Mouse (Mus musculus): ENCODE data around the gene Psmb10. TPM values are rescaled to one million over a fixed set of nuclear protein-coding genes. Genes with fewer than 3 reads are reported as not detected.
"Not testable (repeated sequence)": the region's sequence is repeated elsewhere in the genome, so short reads cannot be mapped to it uniquely, and the experiment has no call there.

Gene Psmb10
- 22.9 and 31.7 TPM in 2 replicates for polyA plus RNA-seq (2016; fragmentation: Nextera tagmentation; extraction: Ambion mirVana)

- Histone ChIP-seq H3K9me3 (no peaks in the 10 kb centered on the region), H3K4me2 (replicated peaks) (peak within 1 kb of the TSS; percentile 66), H3K4me3 (peak within 1 kb of the TSS; percentile 65), H3K4me1 (peaks cover 12% of the 10 kb centered on the region; the same call in 1 of the 2 replicates), H3K9ac (peak within 1 kb of the TSS; percentile 63), H3K27me3 (no peaks in the 10 kb centered on the region), H3K27ac (peak within 1 kb of the TSS; percentile 76), H3K36me3 (peaks cover 18% of the 10 kb centered on the region)
- WGBS = 23% methylated on average over 4 of the region's 4 CpGs
- ATAC-seq (ENCODE audit: insufficient number of reproducible peaks, insufficient read depth, low FRiP score, low TSS enrichment) = no peak
Observed at GRCm38 (mm10) chr8:105938306-105938669, at the start of gene Psmb10. Gene Psmb10, minus strand, starts transcription at chr8:105938444.

GRCm38 (mm10) chr8:105983406-105983805 is 45.2 kb upstream of the Psmb10 start:
- not testable (repeated sequence) for H3K9ac ChIP-seq; H3K4me2 ChIP-seq (replicated peaks); H3K4me1 ChIP-seq; H3K36me3 ChIP-seq; H3K27me3 ChIP-seq; H3K9me3 ChIP-seq; H3K4me3 ChIP-seq; H3K27ac ChIP-seq; ATAC-seq (ENCODE audit: insufficient number of reproducible peaks, insufficient read depth, low FRiP score, low TSS enrichment)
- WGBS = 86% methylated on average over 11 of the region's 11 CpGs

GRCm38 (mm10) chr8:105981146-105981545 is 42.9 kb upstream of the Psmb10 start:
- Histone ChIP-seq H3K27me3 (no peaks in the 10 kb centered on the region), H3K36me3 (no peaks in the 10 kb centered on the region), H3K4me1 (no peaks in the 10 kb centered on the region), H3K4me3 (no peak overlapping the region), H3K9me3 (no peaks in the 10 kb centered on the region), H3K9ac (no peak overlapping the region), H3K4me2 (replicated peaks) (no peak overlapping the region), H3K27ac (no peak overlapping the region)
- no peak for ATAC-seq (ENCODE audit: insufficient number of reproducible peaks, insufficient read depth, low FRiP score, low TSS enrichment)
- WGBS = 97% methylated on average over 1 of the region's 1 CpGs

GRCm38 (mm10) chr8:105979325-105979724 is 41.1 kb upstream of the Psmb10 start, which contains the start of gene Dpep3:
Gene Dpep3, minus strand, starts transcription at chr8:105979429.
- H3K4me2 ChIP-seq (replicated peaks) = no peak within 1 kb of the TSS
- no peaks in the 10 kb centered on the region for H3K4me1 ChIP-seq
- no peaks in the 10 kb centered on the region for H3K9me3 ChIP-seq
- ATAC-seq (ENCODE audit: insufficient number of reproducible peaks, insufficient read depth, low FRiP score, low TSS enrichment) = no peak
- no peak within 1 kb of the TSS for H3K27ac ChIP-seq
- H3K36me3 ChIP-seq = no peaks in the 10 kb centered on the region
- no peaks in the 10 kb centered on the region for H3K27me3 ChIP-seq
- whole genome bisulfite sequencing = 88% methylated on average over 15 of the region's 15 CpGs
- no peak within 1 kb of the TSS for H3K4me3 ChIP-seq
- no peak within 1 kb of the TSS for H3K9ac ChIP-seq

- no peaks in the 10 kb centered on the region for H3K4me1 ChIP-seq
- 66% methylated on average over 7 of the region's 7 CpGs for WGBS
- no peaks in the 10 kb centered on the region for H3K27me3 ChIP-seq
- H3K9ac ChIP-seq = no peak overlapping the region
- no peaks in the 10 kb centered on the region for H3K36me3 ChIP-seq
- no peak overlapping the region for H3K4me2 ChIP-seq (replicated peaks)
- H3K9me3 ChIP-seq = no peaks in the 10 kb centered on the region
- H3K4me3 ChIP-seq = no peak overlapping the region
- H3K27ac ChIP-seq = no peak overlapping the region
- no peak for ATAC-seq (ENCODE audit: insufficient number of reproducible peaks, insufficient read depth, low FRiP score, low TSS enrichment)
Observed at GRCm38 (mm10) chr8:105975363-105975762, 37.1 kb upstream of the Psmb10 start.

- H3K4me3 ChIP-seq = no peak overlapping the region
- 0 out of 2 replicates have a peak, but pooled peaks cover 4% of the 10 kb centered on the region for H3K4me1 ChIP-seq
- H3K27me3 ChIP-seq = no peaks in the 10 kb centered on the region
- no peak overlapping the region for H3K4me2 ChIP-seq (replicated peaks)
- no peaks in the 10 kb centered on the region for H3K9me3 ChIP-seq
- no peaks in the 10 kb centered on the region for H3K36me3 ChIP-seq
- no peak overlapping the region for H3K27ac ChIP-seq
- ATAC-seq (ENCODE audit: insufficient number of reproducible peaks, insufficient read depth, low FRiP score, low TSS enrichment) = no peak
- no peak overlapping the region for H3K9ac ChIP-seq
- 75% methylated on average over 8 of the region's 8 CpGs for WGBS
Observed at GRCm38 (mm10) chr8:105971019-105971720, 32.9 kb upstream of the Psmb10 start.

- Histone ChIP-seq H3K9me3 (no peaks in the 10 kb centered on the region), H3K4me3 (no peak overlapping the region), H3K9ac (no peak overlapping the region), H3K36me3 (no peaks in the 10 kb centered on the region), H3K27me3 (no peaks in the 10 kb centered on the region), H3K4me1 (peaks cover 13% of the 10 kb centered on the region), H3K27ac (no peak overlapping the region), H3K4me2 (replicated peaks) (no peak overlapping the region)
- no peak for ATAC-seq (ENCODE audit: insufficient number of reproducible peaks, insufficient read depth, low FRiP score, low TSS enrichment)
- WGBS = 72% methylated on average over 1 of the region's 1 CpGs
Observed at GRCm38 (mm10) chr8:105969367-105969766, 31.1 kb upstream of the Psmb10 start.

- Histone ChIP-seq H3K36me3 (no peaks in the 10 kb centered on the region), H3K27me3 (no peaks in the 10 kb centered on the region), H3K9ac (no peak overlapping the region), H3K4me2 (replicated peaks) (peak overlapping the region; percentile 70), H3K9me3 (no peaks in the 10 kb centered on the region), H3K4me1 (peaks cover 19% of the 10 kb centered on the region), H3K27ac (peak overlapping the region; percentile 2; the same call in 1 of the 2 replicates), H3K4me3 (peak overlapping the region; percentile 76; the same call in 1 of the 2 replicates)
- 5% methylated on average over 19 of the region's 19 CpGs for WGBS
- no peak for ATAC-seq (ENCODE audit: insufficient number of reproducible peaks, insufficient read depth, low FRiP score, low TSS enrichment)
Observed at GRCm38 (mm10) chr8:105966692-105967311, 28.6 kb upstream of the Psmb10 start.

GRCm38 (mm10) chr8:105965905-105966341 is 27.7 kb upstream of the Psmb10 start, which contains the start of gene Slc12a4:
Gene Slc12a4, minus strand, starts transcription at chr8:105966097.
- peak; percentile 48 for ATAC-seq (ENCODE audit: insufficient number of reproducible peaks, insufficient read depth, low FRiP score, low TSS enrichment)
- Histone ChIP-seq H3K27ac (peak within 1 kb of the TSS; percentile 78), H3K4me2 (replicated peaks) (peak within 1 kb of the TSS; percentile 70), H3K9me3 (no peaks in the 10 kb centered on the region), H3K36me3 (no peaks in the 10 kb centered on the region), H3K4me3 (peak within 1 kb of the TSS; percentile 76), H3K27me3 (no peaks in the 10 kb centered on the region), H3K4me1 (peaks cover 19% of the 10 kb centered on the region), H3K9ac (peak within 1 kb of the TSS; percentile 81)
- WGBS = 1% methylated on average over 47 of the region's 47 CpGs

GRCm38 (mm10) chr8:105965266-105965904 is 27.1 kb upstream of the Psmb10 start:
- Histone ChIP-seq H3K36me3 (peaks cover 3% of the 10 kb centered on the region; the same call in 1 of the 2 replicates), H3K4me2 (replicated peaks) (peak overlapping the region; percentile 70), H3K27me3 (no peaks in the 10 kb centered on the region), H3K27ac (peak overlapping the region; percentile 78), H3K4me3 (peak overlapping the region; percentile 76), H3K4me1 (peaks cover 19% of the 10 kb centered on the region), H3K9ac (peak overlapping the region; percentile 81), H3K9me3 (no peaks in the 10 kb centered on the region)
- 1% methylated on average over 40 of the region's 40 CpGs for WGBS
- peak; percentile 71 for ATAC-seq (ENCODE audit: insufficient number of reproducible peaks, insufficient read depth, low FRiP score, low TSS enrichment)

- 55% methylated on average over 12 of the region's 12 CpGs for WGBS
- Histone ChIP-seq H3K4me1 (peaks cover 19% of the 10 kb centered on the region), H3K9me3 (no peaks in the 10 kb centered on the region), H3K4me3 (peak overlapping the region; percentile 76), H3K27ac (peak overlapping the region; percentile 24; the same call in 1 of the 2 replicates), H3K4me2 (replicated peaks) (peak overlapping the region; percentile 70), H3K27me3 (no peaks in the 10 kb centered on the region), H3K9ac (peak overlapping the region; percentile 81), H3K36me3 (peaks cover 10% of the 10 kb centered on the region; the same call in 1 of the 2 replicates)
- no peak for ATAC-seq (ENCODE audit: insufficient number of reproducible peaks, insufficient read depth, low FRiP score, low TSS enrichment)
Observed at GRCm38 (mm10) chr8:105964506-105965265, 26.4 kb upstream of the Psmb10 start.

All from embryonic facial prominence, embryonic 12.5 days (tissue).